Mouse (Mus musculus) kidney, postnatal 0 days (tissue): Measurements from ENCODE around the gene Adarb1. TPM values are rescaled to one million over a fixed set of nuclear protein-coding genes. Genes with fewer than 3 reads are reported as not detected.

Experiments
- ATAC-seq: fragments of 200-750 bp; cut with Nextera tagmentation; replicated peaks from 2 replicates; pipeline ENCODE4 v1.8.0; 2017; ENCODE audit warnings: low read depth, moderate number of reproducible peaks, moderate TSS enrichment, moderate library complexity; ENCODE audit not compliant: low FRiP score
- DNase-seq: peaks from one replicate; pipeline ENCODE4 v3.0.0-alpha.2; 2016; ENCODE audit warnings: low spot score
- H3K27ac ChIP-seq: fragments of 300-500 bp; sonication (generic); 2 replicates; pipeline ENCODE4 v1.5.1; 2014; ENCODE audit warnings: mild to moderate bottlenecking
- H3K27me3 ChIP-seq: fragments of 300-500 bp; sonication (generic); 2 replicates; pipeline ENCODE4 v1.6.1; 2014; ENCODE audit warnings: low read length, mixed read lengths; ENCODE audit not compliant: insufficient read depth
- H3K36me3 ChIP-seq: fragments of 300-500 bp; sonication (generic); 2 replicates; pipeline ENCODE4 v1.6.1; 2014; ENCODE audit warnings: low read length, mixed read lengths; ENCODE audit not compliant: insufficient read depth
- H3K4me1 ChIP-seq: fragments of 300-500 bp; sonication (generic); replicated peaks from 2 replicates; pipeline ENCODE4 v1.6.1; 2014; ENCODE audit warnings: antibody characterized with exemption, low read length, mixed read lengths; ENCODE audit not compliant: insufficient read depth
- H3K4me2 ChIP-seq: fragments of 300-500 bp; sonication (generic); 2 replicates; pipeline ENCODE4 v1.6.1; 2014; ENCODE audit warnings: mild to moderate bottlenecking, low read length, moderate library complexity, mixed read lengths
- H3K4me3 ChIP-seq: fragments of 300-500 bp; sonication (generic); replicated peaks from 2 replicates; pipeline ENCODE4 v1.5.1; 2014; ENCODE audit warnings: low read depth, low read length
- H3K9ac ChIP-seq: fragments of 300-500 bp; sonication (generic); 2 replicates; pipeline ENCODE4 v1.6.1; 2014; ENCODE audit warnings: low read depth, low read length
- H3K9me3 ChIP-seq: fragments of 300-500 bp; sonication (generic); replicated peaks from 2 replicates; pipeline ENCODE4 v1.6.1; 2016; ENCODE audit warnings: low read length, inconsistent platforms, mixed read lengths
- CTCF ChIP-seq: IDR thresholded peaks from 2 replicates; pipeline ENCODE4 v1.5.1; 2016; ENCODE audit warnings: antibody characterized with exemption, low read depth, mild to moderate bottlenecking, moderate library complexity
- WGBS: fragments of 180-500 bp; shearing (Covaris S2); extraction: QIAGEN DNeasy Blood & Tissue Kit; methylation state at CpG from one replicate; pipeline ENCODE4 v1.1.7; 2014; 5-methylcytosine and 5-hydroxymethylcytosine counted together
- polyA plus RNA-seq: library from polyadenylated mRNA; unstranded; fragments of >200 nt; fragmentation: Nextera tagmentation; extraction: Ambion mirVana; gene quantifications from 2 replicates; pipeline ENCODE4 v1.2.1, GENCODE M21; 2015

Adarb1 gene
- polyA plus RNA-seq, 1 experiment from 2014 or later = 4.6 TPM

- no peak for TF ChIP-seq CTCF
- 78% methylated on average over 1 of the region's 1 CpGs for WGBS
Observed at GRCm38 (mm10) chr10:77321001-77321400, 97.1 kb downstream of the Adarb1 start.

GRCm38 (mm10) chr10:77315682-77316081 lies 102.4 kb downstream of the Adarb1 start:
- H3K27ac ChIP-seq = no peak overlapping the region
- H3K4me1 ChIP-seq = no peaks in the 10 kb centered on the region
- no peak overlapping the region for H3K9ac ChIP-seq
- no peaks in the 10 kb centered on the region for H3K9me3 ChIP-seq
- WGBS = 81% methylated on average over 2 of the region's 2 CpGs
- DNase-seq (no peak), ATAC-seq (no peak)
- TF ChIP-seq CTCF = no peak
- no peaks in the 10 kb centered on the region for H3K36me3 ChIP-seq
- no peak overlapping the region for H3K4me3 ChIP-seq
- no peaks in the 10 kb centered on the region for H3K27me3 ChIP-seq
- H3K4me2 ChIP-seq = no peak overlapping the region

More at GRCm38 (mm10) chr10:77321001-77321400, 97.1 kb downstream of the Adarb1 start:
- DNase-seq (no peak), ATAC-seq (no peak)
- no peak overlapping the region for H3K4me2 ChIP-seq
- H3K27me3 ChIP-seq = no peaks in the 10 kb centered on the region
- H3K36me3 ChIP-seq = no peaks in the 10 kb centered on the region
- H3K4me3 ChIP-seq = no peak overlapping the region
- H3K9me3 ChIP-seq = no peaks in the 10 kb centered on the region
- no peak overlapping the region for H3K27ac ChIP-seq
- no peaks in the 10 kb centered on the region for H3K4me1 ChIP-seq
- H3K9ac ChIP-seq = no peak overlapping the region

- no peak overlapping the region for H3K9ac ChIP-seq
- H3K9me3 ChIP-seq = no peaks in the 10 kb centered on the region
- no peak overlapping the region for H3K4me2 ChIP-seq
- H3K27me3 ChIP-seq = no peaks in the 10 kb centered on the region
- H3K4me3 ChIP-seq = no peak overlapping the region
- no peaks in the 10 kb centered on the region for H3K36me3 ChIP-seq
- TF ChIP-seq CTCF = no peak
- ATAC-seq (no peak), DNase-seq (peak; percentile 57)
- H3K27ac ChIP-seq = no peak overlapping the region
- WGBS = 27% methylated on average over 9 of the region's 9 CpGs
- no peaks in the 10 kb centered on the region for H3K4me1 ChIP-seq
Observed at GRCm38 (mm10) chr10:77314711-77315266, 103.3 kb downstream of the Adarb1 start.

- no peak overlapping the region for H3K4me2 ChIP-seq
Observed at GRCm38 (mm10) chr10:77308978-77309377, 109.1 kb downstream of the Adarb1 start.

GRCm38 (mm10) chr10:77305766-77306165 lies 112.3 kb downstream of the Adarb1 start:
- Histone ChIP-seq H3K27ac (no peak overlapping the region), H3K36me3 (no peaks in the 10 kb centered on the region), H3K9me3 (no peaks in the 10 kb centered on the region), H3K27me3 (no peaks in the 10 kb centered on the region), H3K9ac (no peak overlapping the region), H3K4me2 (no peak overlapping the region), H3K4me1 (no peaks in the 10 kb centered on the region), H3K4me3 (no peak overlapping the region)
- WGBS = 82% methylated on average over 8 of the region's 8 CpGs
- no peak for TF ChIP-seq CTCF
- ATAC-seq (no peak), DNase-seq (no peak)

More at GRCm38 (mm10) chr10:77308978-77309377, 109.1 kb downstream of the Adarb1 start:
- ATAC-seq (no peak; the same call in 1 of the 2 replicates), DNase-seq (peak; percentile 80)
- H3K9ac ChIP-seq = 0 out of 2 replicates have a peak overlapping the region, but pooled peaks have one; percentile 23
- no peak overlapping the region for H3K4me3 ChIP-seq
- 42% methylated on average over 10 of the region's 10 CpGs for WGBS
- H3K9me3 ChIP-seq = no peaks in the 10 kb centered on the region
- H3K27me3 ChIP-seq = no peaks in the 10 kb centered on the region
- H3K27ac ChIP-seq = 0 out of 2 replicates have a peak overlapping the region, but pooled peaks have one; percentile 25
- TF ChIP-seq CTCF = no peak
- no peaks in the 10 kb centered on the region for H3K36me3 ChIP-seq
- H3K4me1 ChIP-seq = no peaks in the 10 kb centered on the region

GRCm38 (mm10) chr10:77304840-77305533 lies 113.1 kb downstream of the Adarb1 start:
- WGBS = 45% methylated on average over 4 of the region's 4 CpGs
- DNase-seq (peak; percentile 69), ATAC-seq (no peak)
- H3K4me1 ChIP-seq = no peaks in the 10 kb centered on the region
- H3K4me2 ChIP-seq = no peak overlapping the region
- no peak overlapping the region for H3K4me3 ChIP-seq
- no peak overlapping the region for H3K27ac ChIP-seq
- H3K36me3 ChIP-seq = no peaks in the 10 kb centered on the region
- no peaks in the 10 kb centered on the region for H3K9me3 ChIP-seq
- no peaks in the 10 kb centered on the region for H3K27me3 ChIP-seq
- TF ChIP-seq CTCF = no peak
- no peak overlapping the region for H3K9ac ChIP-seq
